Mouse (Mus musculus) midbrain, embryonic 15.5 days (tissue): Measurements from ENCODE around the gene Stard8. TPM values are rescaled to one million over a fixed set of nuclear protein-coding genes. Genes with fewer than 3 reads are reported as not detected.

Experiments
- ATAC-seq: fragments of 200-750 bp; cut with Nextera tagmentation; replicated peaks from 2 replicates; pipeline ENCODE4 v1.8.0; 2017; ENCODE audit warnings: moderate TSS enrichment
- H3K27ac ChIP-seq: fragments of 300-500 bp; sonication (generic); 2 replicates; pipeline ENCODE4 v1.5.1; 2015; ENCODE audit warnings: mild to moderate bottlenecking, inconsistent platforms
- H3K27me3 ChIP-seq: fragments of 300-500 bp; sonication (generic); replicated peaks from 2 replicates; pipeline ENCODE4 v1.6.1; 2015; ENCODE audit warnings: inconsistent platforms
- H3K36me3 ChIP-seq: fragments of 300-500 bp; sonication (generic); replicated peaks from 2 replicates; pipeline ENCODE4 v1.6.1; 2015; ENCODE audit warnings: inconsistent platforms
- H3K4me1 ChIP-seq: fragments of 300-500 bp; sonication (generic); 2 replicates; pipeline ENCODE4 v1.6.1; 2015; ENCODE audit warnings: inconsistent platforms
- H3K4me2 ChIP-seq: fragments of 300-500 bp; sonication (generic); 2 replicates; pipeline ENCODE4 v1.6.1; 2015; ENCODE audit warnings: inconsistent platforms, mild to moderate bottlenecking, moderate library complexity
- H3K4me3 ChIP-seq: fragments of 300-500 bp; sonication (generic); 2 replicates; pipeline ENCODE4 v1.5.1; 2015; ENCODE audit warnings: mild to moderate bottlenecking, inconsistent platforms
- H3K9ac ChIP-seq: fragments of 300-500 bp; sonication (generic); 2 replicates; pipeline ENCODE4 v1.6.1; 2015; ENCODE audit warnings: mild to moderate bottlenecking, inconsistent platforms
- H3K9me3 ChIP-seq: fragments of 300-500 bp; sonication (generic); 2 replicates; pipeline ENCODE4 v1.6.1; 2016; ENCODE audit warnings: inconsistent platforms
- WGBS: fragments of 180-500 bp; shearing (Covaris S2); methylation state at CpG from one replicate; pipeline ENCODE4 v1.1.7; 2015; ENCODE audit warnings: mixed read lengths; 5-methylcytosine and 5-hydroxymethylcytosine counted together
- polyA plus RNA-seq: library from polyadenylated mRNA; unstranded; fragments of >200 nt; fragmentation: Nextera tagmentation; extraction: Ambion mirVana; gene quantifications from 2 replicates; pipeline ENCODE4 v1.2.1, GENCODE M21; 2015

Stard8 gene
- polyA plus RNA-seq, 1 experiment from 2014 or later = 5.4 TPM

DNA sequence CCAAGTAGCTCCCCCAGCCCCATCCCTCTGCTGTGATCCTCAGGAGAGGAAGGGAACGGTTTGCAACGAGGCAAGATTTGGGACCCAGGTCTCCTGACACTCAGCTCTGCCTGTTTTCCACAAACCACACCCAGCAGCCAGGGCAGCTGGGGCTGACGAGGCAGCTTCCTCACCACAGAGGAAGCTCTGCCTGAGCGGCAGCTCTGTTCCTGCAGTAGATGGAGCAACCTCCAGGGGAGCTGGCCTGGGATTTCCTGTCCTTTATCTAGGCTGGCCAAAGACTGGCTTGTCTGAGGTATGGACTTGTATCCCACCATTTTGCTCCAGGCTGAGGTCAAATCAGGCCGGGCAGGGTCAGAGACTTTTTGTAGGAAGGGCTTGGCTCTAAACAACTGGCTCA is 46.2 kb downstream of the Stard8 start:
- ATAC-seq = no peak
- WGBS = 64% methylated on average over 5 of the region's 5 CpGs

DNA sequence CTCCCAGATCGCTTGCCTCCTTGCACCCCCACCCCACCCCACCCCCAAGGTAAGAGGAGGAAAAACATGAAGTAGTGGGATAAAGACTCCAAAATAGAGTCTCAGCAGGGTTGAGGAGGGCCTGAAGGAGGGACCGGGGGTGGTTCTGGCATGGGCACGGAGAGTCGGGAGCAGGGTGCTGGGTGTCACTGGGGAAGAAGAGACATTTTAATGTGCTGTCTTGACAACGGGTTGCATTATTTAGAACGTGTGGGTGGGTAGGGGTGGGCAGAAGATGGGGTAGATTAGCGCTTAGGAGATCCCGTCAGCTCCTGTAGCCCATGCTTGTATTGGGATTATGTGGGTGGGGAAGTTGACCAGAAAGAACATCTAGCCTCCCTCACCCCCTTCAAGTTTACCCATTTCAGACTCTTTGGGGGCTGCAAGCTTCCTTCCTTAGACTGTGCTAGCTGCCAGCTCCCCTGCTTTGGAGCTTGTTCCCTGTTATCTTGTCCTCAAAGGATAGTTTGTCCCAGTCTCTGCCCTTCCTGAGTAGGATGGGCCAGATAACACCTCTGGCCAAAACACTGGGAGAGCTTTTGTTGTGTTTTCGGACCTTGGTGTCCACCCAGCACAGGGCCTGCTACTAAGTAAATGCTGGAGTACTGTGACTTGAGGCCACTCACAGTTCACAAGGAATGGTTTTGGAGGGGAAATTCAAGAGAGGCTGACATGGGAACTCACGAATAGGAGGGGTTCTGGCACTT is 47.9 kb downstream of the Stard8 start:
- H3K27me3 ChIP-seq = peaks cover 13% of the 10 kb centered on the region
- no peaks in the 10 kb centered on the region for H3K36me3 ChIP-seq
- 80% methylated on average over 10 of the region's 10 CpGs for WGBS
- no peak for ATAC-seq
- no peaks in the 10 kb centered on the region for H3K4me1 ChIP-seq
- no peaks in the 10 kb centered on the region for H3K9me3 ChIP-seq
- no peak overlapping the region for H3K9ac ChIP-seq
- H3K4me3 ChIP-seq = no peak overlapping the region
- no peak overlapping the region for H3K27ac ChIP-seq
- no peak overlapping the region for H3K4me2 ChIP-seq

More for the DNA sequence above, 46.2 kb downstream of the Stard8 start:
- Histone ChIP-seq H3K4me2 (no peak overlapping the region), H3K4me3 (no peak overlapping the region), H3K27me3 (peaks cover 17% of the 10 kb centered on the region), H3K4me1 (no peaks in the 10 kb centered on the region), H3K9me3 (no peaks in the 10 kb centered on the region), H3K27ac (no peak overlapping the region), H3K36me3 (no peaks in the 10 kb centered on the region), H3K9ac (no peak overlapping the region)

DNA sequence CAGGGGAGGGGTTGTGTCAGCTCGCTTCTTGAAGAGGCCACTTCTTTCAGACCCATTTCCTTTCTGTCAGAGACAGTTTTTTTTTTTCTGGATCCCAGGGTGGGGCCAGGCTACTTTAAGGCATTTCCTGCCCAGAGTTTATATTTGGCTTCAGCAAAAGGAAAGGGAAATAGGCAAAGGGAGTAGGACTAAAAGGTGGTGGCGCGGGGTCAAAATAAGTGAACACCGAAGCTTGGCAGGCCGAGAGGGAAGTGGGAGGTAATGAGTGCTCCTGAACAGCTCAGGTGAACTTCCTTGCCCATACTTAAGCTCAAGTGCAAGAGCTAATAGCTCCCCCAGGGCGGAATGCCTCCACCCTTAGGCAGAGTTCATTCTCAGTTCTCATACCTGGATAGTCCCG is 49.2 kb downstream of the Stard8 start:
- H3K27me3 ChIP-seq = 0 out of 2 replicates have a peak, but pooled peaks cover 3% of the 10 kb centered on the region
- no peaks in the 10 kb centered on the region for H3K9me3 ChIP-seq
- no peak overlapping the region for H3K9ac ChIP-seq
- H3K27ac ChIP-seq = no peak overlapping the region
- WGBS = 97% methylated on average over 7 of the region's 7 CpGs
- ATAC-seq = no peak
- H3K4me3 ChIP-seq = no peak overlapping the region
- no peak overlapping the region for H3K4me2 ChIP-seq
- H3K4me1 ChIP-seq = no peaks in the 10 kb centered on the region
- no peaks in the 10 kb centered on the region for H3K36me3 ChIP-seq

DNA sequence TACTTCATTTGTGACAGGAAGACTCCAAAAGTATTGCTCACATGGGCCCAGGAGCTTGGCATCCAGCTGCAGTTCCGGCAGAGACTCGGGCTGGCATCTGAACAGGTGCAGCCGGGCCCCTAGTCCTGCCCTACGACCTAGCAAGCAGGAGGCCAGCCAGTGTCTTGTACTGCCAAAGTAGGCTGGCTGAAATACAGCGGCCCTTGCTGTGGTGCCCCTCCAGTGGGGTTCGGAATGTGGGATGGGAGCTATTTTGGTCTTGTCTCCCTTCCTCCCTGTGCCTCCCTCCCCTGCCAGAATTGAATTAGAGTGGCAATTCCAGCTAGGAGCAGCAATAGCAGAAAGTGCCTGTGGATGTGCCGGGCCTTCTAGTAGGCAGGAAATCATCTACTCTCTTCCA is 51.5 kb downstream of the Stard8 start:
- Histone ChIP-seq H3K27ac (no peak overlapping the region), H3K4me3 (no peak overlapping the region), H3K4me1 (no peaks in the 10 kb centered on the region), H3K27me3 (no peaks in the 10 kb centered on the region), H3K36me3 (no peaks in the 10 kb centered on the region), H3K4me2 (no peak overlapping the region), H3K9me3 (no peaks in the 10 kb centered on the region), H3K9ac (no peak overlapping the region)
- WGBS = 88% methylated on average over 7 of the region's 7 CpGs
- no peak for ATAC-seq

DNA sequence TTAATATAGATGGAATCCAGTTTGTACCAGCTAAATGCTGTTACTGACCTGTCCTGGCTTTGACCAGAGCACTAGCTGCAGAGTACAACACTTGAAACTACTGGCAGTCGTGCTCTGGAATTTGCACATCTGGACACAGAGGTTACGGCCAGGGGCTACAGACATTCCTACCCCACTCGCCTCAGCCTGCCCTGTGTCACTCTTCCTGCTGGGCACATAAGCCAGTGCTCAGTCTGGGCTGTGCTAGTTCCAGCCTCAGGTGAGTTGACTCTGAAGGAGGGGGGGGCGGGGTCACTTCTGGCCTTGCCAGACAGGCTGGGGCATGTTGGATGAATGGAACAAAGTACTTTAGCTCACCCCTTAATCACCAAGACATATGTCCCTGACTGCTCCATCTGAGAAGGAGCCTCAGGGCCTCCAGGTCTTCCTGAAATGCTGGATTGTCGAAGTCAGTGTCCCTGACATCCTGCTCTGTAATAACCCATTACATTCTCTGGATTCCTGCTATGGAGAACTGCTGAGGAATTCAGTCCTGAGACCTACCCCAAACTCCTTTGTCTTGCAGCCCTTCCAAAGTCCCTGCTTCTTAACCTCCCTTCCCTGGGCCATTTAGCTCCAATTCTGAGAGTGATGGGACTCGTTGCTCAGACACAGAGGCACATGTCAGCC is 54.9 kb downstream of the Stard8 start:
- no peaks in the 10 kb centered on the region for H3K9me3 ChIP-seq
- no peaks in the 10 kb centered on the region for H3K27me3 ChIP-seq
- H3K27ac ChIP-seq = no peak overlapping the region
- no peak overlapping the region for H3K9ac ChIP-seq
- 68% methylated on average over 6 of the region's 6 CpGs for WGBS
- no peaks in the 10 kb centered on the region for H3K36me3 ChIP-seq
- H3K4me2 ChIP-seq = no peak overlapping the region
- no peak overlapping the region for H3K4me3 ChIP-seq
- H3K4me1 ChIP-seq = no peaks in the 10 kb centered on the region
- no peak for ATAC-seq

DNA sequence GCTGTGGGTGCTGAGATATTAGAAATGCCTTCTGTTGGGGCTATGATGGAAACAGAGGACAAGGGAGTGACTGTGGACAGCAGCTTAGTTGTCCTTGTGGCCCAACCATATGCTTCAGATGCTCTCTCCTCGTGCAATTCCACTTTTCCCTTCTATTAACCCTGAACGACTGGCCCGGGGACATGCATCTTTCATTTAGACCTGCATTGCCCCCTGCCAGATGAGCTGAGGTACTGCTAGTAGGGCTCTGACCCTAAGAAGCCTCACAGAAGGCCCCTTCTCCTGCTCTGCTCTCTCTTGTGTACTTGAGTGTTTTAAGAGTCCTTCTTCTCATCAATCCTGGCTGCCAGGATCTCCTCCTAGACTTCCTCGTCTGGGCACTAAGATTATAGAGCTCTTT is 56.1 kb downstream of the Stard8 start:
- Histone ChIP-seq H3K27ac (no peak overlapping the region), H3K4me3 (no peak overlapping the region), H3K27me3 (no peaks in the 10 kb centered on the region), H3K9me3 (no peaks in the 10 kb centered on the region), H3K4me1 (no peaks in the 10 kb centered on the region), H3K9ac (no peak overlapping the region), H3K36me3 (no peaks in the 10 kb centered on the region), H3K4me2 (no peak overlapping the region)
- no peak for ATAC-seq
- WGBS = 43% methylated on average over 4 of the region's 4 CpGs

DNA sequence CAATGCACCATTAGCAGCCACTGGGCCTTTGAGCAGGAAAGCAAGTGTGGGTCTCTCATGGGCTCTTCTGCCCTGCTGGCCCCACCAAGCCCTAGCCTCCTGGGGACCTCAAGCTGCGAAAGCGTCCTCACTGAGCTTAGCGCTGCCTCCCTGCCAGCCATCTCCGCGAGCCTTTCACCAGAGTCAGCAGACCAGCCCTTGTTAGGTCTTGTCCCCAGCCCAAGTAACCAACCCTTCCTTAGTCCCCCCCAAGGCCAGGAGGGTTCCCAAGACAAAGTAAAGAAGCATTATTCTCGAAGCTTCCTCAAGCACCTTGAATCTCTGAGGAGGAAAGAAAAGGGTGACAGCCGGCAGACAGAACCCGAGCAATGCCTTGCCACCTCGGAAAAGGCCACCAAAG is 62.5 kb downstream of the Stard8 start:
- no peaks in the 10 kb centered on the region for H3K9me3 ChIP-seq
- 89% methylated on average over 9 of the region's 9 CpGs for WGBS
- no peak for ATAC-seq
- no peak overlapping the region for H3K9ac ChIP-seq
- H3K4me3 ChIP-seq = no peak overlapping the region
- H3K36me3 ChIP-seq = no peaks in the 10 kb centered on the region
- no peak overlapping the region for H3K4me2 ChIP-seq
- H3K27me3 ChIP-seq = no peaks in the 10 kb centered on the region
- no peak overlapping the region for H3K27ac ChIP-seq
- H3K4me1 ChIP-seq = no peaks in the 10 kb centered on the region

DNA sequence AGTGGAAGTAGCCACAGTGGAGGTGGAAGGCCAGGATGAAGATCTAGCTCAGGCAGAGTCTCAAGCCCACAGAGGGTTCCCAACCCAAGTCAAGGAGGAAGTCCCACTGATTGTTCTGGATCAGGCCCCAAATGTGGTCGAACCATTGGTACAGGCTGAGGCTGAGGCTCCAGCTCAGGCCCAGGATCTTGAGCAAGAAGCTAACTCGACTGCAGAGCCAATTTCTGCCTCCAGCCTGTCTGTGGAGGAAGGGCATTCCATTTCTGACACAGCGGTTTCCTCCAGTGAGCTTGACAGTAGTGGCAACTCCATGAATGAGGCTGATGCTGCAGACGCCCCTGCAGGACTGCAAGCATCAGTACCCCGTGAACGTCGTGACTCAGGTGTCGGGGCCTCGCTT is 63.5 kb downstream of the Stard8 start:
- WGBS = 91% methylated on average over 9 of the region's 9 CpGs
- Histone ChIP-seq H3K9me3 (no peaks in the 10 kb centered on the region), H3K27me3 (no peaks in the 10 kb centered on the region), H3K4me1 (no peaks in the 10 kb centered on the region), H3K4me2 (no peak overlapping the region), H3K4me3 (no peak overlapping the region), H3K36me3 (no peaks in the 10 kb centered on the region), H3K27ac (no peak overlapping the region), H3K9ac (no peak overlapping the region)
- ATAC-seq = no peak

DNA sequence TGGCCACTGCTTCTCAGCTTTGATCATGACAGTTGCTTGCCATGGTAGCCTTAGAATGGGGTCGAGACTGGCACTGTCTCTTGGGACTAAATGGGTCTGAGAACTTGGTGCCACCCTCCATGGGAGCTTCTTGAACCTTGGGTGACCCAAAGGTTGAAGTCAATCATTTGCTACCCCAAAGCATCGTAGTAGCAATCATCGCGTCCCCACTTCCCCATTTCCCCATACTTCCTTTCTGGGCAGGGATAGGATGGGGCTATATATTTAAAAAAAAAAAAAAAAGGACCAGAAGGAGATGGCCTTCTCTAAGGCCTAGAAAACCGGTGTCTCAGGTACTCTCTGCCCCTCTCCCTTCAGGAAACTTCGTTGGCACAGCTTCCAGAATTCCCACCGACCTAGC is 64.2 kb downstream of the Stard8 start:
- no peak for ATAC-seq
- 78% methylated on average over 7 of the region's 7 CpGs for WGBS

DNA sequence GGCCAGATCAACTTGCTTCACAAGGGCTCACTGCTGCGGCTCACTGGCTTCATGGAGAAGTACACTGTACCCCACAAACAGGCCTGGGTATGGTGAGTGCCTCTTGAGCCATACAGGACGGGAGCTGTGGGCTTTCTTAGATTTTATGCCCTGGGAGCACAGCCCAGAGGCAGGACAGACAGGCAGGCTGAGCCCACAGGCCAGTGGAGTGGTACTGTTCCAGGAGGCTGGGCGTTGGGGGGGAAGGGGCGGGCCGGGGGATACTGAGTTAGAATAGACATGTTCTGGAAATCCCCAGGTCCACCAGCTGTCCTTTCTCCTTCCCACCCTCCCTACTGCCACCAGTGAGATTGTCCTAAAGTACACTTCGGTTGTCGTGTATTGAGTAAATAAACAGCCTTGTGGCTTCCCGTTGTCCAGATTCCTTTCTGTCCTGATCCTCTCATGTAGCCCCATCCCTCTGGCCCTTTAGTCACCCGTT is 64.7 kb downstream of the Stard8 start:
- Histone ChIP-seq H3K27me3 (no peaks in the 10 kb centered on the region), H3K4me2 (no peak overlapping the region), H3K4me1 (no peaks in the 10 kb centered on the region), H3K27ac (no peak overlapping the region), H3K9me3 (no peaks in the 10 kb centered on the region), H3K36me3 (no peaks in the 10 kb centered on the region), H3K9ac (no peak overlapping the region), H3K4me3 (no peak overlapping the region)
- WGBS = 70% methylated on average over 9 of the region's 9 CpGs
- no peak for ATAC-seq

More for the DNA sequence above, 64.2 kb downstream of the Stard8 start:
- H3K4me2 ChIP-seq = no peak overlapping the region
- H3K9me3 ChIP-seq = no peaks in the 10 kb centered on the region
- H3K27ac ChIP-seq = no peak overlapping the region
- no peak overlapping the region for H3K4me3 ChIP-seq
- no peaks in the 10 kb centered on the region for H3K36me3 ChIP-seq
- no peak overlapping the region for H3K9ac ChIP-seq
- no peaks in the 10 kb centered on the region for H3K4me1 ChIP-seq
- no peaks in the 10 kb centered on the region for H3K27me3 ChIP-seq

DNA sequence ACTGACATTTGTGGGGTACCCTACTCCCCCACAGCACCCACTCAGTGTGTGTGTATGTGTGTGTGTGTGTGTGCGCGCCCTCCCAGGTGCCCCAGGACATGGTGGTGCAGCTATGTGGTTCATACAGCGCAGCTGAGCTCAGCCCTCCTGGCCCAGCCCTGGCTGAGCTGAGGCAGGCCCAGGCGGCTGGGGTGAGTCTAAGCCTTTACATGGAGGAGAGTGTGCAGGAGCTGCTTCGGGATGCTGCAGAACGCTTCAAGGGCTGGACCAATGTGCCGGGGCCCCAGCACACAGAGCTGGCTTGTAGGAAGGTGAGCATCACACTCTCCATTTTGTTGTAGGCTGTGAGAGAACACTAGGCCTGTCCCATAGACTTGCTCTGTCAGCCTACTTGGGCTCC is 68.1 kb downstream of the Stard8 start:
- no peak for ATAC-seq
- no peaks in the 10 kb centered on the region for H3K9me3 ChIP-seq
- H3K4me3 ChIP-seq = no peak overlapping the region
- no peaks in the 10 kb centered on the region for H3K36me3 ChIP-seq
- H3K27ac ChIP-seq = no peak overlapping the region
- 87% methylated on average over 7 of the region's 7 CpGs for WGBS
- H3K4me2 ChIP-seq = no peak overlapping the region
- no peaks in the 10 kb centered on the region for H3K4me1 ChIP-seq
- no peak overlapping the region for H3K9ac ChIP-seq
- H3K27me3 ChIP-seq = no peaks in the 10 kb centered on the region

DNA sequence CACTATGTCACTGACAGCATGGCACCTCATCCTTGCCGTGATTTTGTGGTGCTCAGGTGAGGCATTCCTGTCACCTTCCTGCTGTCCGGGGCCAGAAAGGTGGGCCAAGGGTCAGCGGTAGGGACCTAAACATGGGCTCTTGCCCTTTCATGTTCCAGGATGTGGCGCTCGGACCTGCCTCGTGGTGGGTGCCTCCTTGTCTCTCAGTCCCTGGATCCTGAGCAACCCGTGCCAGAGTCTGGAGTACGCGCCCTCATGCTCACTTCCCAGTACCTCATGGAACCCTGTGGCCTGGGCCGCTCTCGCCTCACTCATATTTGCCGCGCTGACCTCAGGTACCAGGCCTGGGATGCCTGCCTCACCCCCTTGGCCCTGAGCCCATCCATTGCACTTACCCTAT is 69.5 kb downstream of the Stard8 start:
- Histone ChIP-seq H3K27ac (no peak overlapping the region), H3K4me2 (no peak overlapping the region), H3K27me3 (no peaks in the 10 kb centered on the region), H3K4me1 (no peaks in the 10 kb centered on the region), H3K4me3 (no peak overlapping the region), H3K9me3 (no peaks in the 10 kb centered on the region), H3K9ac (no peak overlapping the region), H3K36me3 (no peaks in the 10 kb centered on the region)
- WGBS = 95% methylated on average over 13 of the region's 13 CpGs
- no peak for ATAC-seq

DNA sequence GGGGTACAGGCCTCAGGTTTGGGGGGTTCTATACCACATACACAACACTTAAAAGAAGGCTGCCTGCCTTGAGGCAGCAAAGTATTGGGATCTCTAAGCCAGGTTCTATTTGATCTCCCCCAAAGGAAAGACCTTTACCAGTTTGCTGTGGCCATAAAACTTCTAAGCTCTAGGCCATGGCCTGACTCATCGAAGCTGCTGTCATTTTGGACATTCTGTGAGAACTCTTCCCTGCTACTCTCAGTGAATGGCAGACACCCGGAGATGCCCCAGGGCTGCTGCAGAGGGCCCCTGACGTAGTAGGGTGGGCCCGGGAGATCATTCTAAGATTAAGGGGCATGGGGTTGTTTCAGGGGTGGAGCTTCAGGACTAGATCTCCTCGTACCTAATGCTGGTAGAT is 72.1 kb downstream of the Stard8 start:
- Histone ChIP-seq H3K4me2 (no peak overlapping the region), H3K9me3 (no peaks in the 10 kb centered on the region), H3K4me1 (no peaks in the 10 kb centered on the region), H3K36me3 (no peaks in the 10 kb centered on the region), H3K4me3 (no peak overlapping the region), H3K27me3 (no peaks in the 10 kb centered on the region), H3K27ac (no peak overlapping the region), H3K9ac (no peak overlapping the region)
- WGBS = 78% methylated on average over 5 of the region's 5 CpGs
- ATAC-seq = no peak
